Mouse (Mus musculus) adrenal gland, postnatal 10 days (tissue): Measurements from ENCODE around the gene Lingo2. TPM values are rescaled to one million over a fixed set of nuclear protein-coding genes. Genes with fewer than 3 reads are reported as not detected.

Experiments
- DNase-seq: peaks from one replicate; pipeline ENCODE4 v3.0.0; 2021; ENCODE audit warnings: mixed read lengths
- long read RNA-seq, 2 experiments: library from polyadenylated mRNA; stranded (forward); transcript quantifications; one replicate each; pipeline ENCODE4 v2.0.0; 2021
- total RNA-seq, 2 experiments: library from RNA; stranded (reverse); gene quantifications; 2 replicates each; pipeline ENCODE4 v1.2.3; 2021

Lingo2 gene
- 1 to 10 TPM in 1 of 2 experiments, under 1 TPM in 1; 0.66 to 1.8 TPM for total RNA-seq
- long read RNA-seq, experiment 1 = 0 reads
- long read RNA-seq, experiment 2 = 0 reads

GRCm38 (mm10) chr4:36951150-36951954 lies at the start of gene Lingo2:
Gene Lingo2 (minus strand): TSS chr4:36951747.
- DNase-seq = no peak

DNA sequence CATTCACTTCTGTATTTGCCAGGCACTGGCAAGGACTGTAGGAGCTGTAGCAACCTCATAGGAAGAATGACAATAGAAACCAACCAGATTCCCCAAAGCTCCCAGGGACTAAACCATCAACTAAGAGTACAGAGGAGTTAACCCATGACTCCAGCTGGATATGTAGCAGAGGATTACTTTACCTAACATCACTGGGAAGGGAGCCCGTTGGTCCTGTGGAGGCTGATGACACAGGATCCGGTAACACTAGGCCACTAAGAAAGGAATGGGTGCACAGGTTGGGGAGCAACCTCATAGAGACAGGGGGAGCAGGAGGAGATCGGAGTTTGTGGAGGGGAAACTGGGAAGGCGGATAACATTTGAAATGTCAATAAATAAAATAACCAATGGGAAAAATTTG lies 21.8 kb upstream of the Lingo2 start:
- no peak for DNase-seq

- DNase-seq = no peak
Measured at GRCm38 (mm10) chr4:36952431-36953429, 1.2 kb upstream of the Lingo2 start.

DNA sequence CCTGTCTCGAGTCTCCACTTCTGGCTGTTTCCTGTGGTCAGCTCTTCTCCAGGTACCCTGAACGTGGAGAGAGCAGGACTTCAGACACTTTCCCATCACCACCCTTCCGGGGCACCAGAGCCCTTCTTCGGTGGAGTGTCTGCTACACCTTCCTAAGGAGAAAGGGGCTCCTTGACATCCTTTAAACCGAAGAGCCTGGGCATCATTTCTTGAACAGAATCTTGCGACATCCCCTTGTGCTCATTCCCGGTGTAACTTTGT lies 338 bp upstream of the Lingo2 start:
- DNase-seq = no peak

DNA sequence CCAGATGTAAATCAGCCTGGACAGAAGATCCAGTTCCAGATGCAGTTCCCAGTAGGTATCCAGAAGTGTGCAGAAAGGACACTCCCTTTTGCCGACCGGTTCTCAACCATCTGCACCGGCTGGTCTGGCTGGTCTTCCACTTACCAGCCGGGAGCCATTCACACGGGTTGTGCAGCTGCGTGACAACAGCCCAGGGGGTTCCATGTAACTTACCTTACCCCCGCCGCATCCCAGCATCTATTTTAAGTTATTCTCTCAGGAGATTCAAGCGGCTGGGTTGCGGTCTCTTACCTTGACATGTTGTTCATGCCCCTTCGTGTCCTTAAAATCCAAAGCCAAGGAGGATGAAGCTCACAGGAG lies 777 bp downstream of the Lingo2 start:
- no peak for DNase-seq

- peak; percentile 70 for DNase-seq
Measured at GRCm38 (mm10) chr4:36950021-36950751, 1.4 kb downstream of the Lingo2 start.

GRCm38 (mm10) chr4:36890810-36891209 lies 60.7 kb downstream of the Lingo2 start:
- DNase-seq = no peak

GRCm38 (mm10) chr4:36890365-36890764 lies 61.2 kb downstream of the Lingo2 start:
- no peak for DNase-seq

DNA sequence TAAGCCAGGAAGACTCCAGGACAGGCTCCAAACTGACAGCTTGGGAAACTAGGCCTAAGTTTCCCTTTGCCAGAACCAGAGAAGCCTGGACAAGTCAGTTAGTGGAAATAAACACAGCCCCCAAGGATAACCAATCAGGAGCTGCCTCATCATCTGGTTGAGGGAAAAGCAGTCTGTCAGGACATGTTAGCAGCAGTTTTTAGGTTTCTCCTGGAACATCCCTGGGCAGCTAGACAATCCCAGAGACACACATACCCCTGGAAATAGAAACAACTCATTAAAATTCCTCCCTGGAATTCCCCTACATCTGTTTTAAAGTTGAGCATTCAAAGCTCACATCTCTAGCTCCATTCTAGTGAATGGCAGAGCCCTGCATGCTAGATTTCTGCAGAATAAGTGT lies 76.8 kb downstream of the Lingo2 start:
- no peak for DNase-seq

- DNase-seq = no peak
Measured at GRCm38 (mm10) chr4:36824982-36825381, 126.6 kb downstream of the Lingo2 start.

DNA sequence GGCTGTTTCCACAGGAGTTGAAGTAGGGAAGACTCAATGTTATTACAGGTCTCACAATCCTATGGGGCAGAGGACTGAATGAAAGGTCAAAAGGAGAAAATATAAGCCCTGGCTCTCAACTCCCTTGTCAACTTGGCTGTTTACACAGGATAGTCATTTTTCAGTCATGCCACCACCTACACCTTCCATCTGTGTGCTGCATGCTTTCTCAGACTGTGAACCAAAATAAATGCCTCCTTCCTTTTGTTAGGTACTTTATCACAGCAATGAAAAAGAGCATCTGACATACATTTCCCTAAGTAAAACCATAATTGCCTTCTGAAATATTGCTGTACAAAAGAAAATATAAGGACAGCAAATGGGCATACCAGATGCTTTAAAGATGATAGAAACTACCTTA lies 129.6 kb downstream of the Lingo2 start:
- DNase-seq = no peak

DNA sequence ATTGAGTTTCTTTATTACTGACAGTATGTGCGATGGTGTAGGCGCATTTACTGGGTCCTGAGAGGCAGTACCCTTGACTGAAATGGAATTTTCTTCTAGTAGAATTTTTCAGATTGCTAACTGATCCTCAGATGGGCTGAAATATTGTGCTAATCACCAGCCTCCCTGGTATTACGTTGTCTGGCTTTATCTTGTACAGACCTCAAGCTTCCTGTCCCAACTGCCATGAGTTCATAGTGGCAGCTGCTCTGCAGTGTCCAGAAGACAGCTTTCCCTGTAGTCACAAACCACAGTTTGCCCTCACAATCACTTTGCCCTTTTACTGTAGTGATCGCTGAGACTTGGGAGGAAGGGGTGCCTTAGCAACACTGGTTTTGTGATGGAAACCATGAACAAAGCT lies 176.5 kb downstream of the Lingo2 start:
- no peak for DNase-seq

- DNase-seq = no peak
Measured at GRCm38 (mm10) chr4:36730691-36731090, 220.9 kb downstream of the Lingo2 start.

- no peak for DNase-seq
Measured at GRCm38 (mm10) chr4:36716411-36716810, 235.1 kb downstream of the Lingo2 start.

DNA sequence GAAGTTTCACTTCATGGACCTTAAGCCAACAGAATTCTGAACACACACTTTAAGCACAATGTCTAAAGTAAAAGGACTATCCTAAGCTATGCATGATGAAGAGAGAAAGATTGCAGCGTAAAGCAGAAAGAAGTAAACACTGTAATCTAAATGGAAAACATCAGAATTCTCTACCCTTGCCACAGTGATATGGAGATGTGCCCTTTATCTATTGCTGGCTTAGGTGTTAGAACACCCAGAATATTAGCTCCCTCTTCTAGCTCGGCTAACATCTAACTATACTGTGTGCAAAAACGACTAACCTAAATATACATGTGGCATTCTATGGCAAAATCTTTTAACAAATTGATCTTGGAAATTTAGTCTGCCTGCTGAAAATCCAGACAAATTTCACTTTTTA lies 252.7 kb downstream of the Lingo2 start:
- DNase-seq = no peak

DNA sequence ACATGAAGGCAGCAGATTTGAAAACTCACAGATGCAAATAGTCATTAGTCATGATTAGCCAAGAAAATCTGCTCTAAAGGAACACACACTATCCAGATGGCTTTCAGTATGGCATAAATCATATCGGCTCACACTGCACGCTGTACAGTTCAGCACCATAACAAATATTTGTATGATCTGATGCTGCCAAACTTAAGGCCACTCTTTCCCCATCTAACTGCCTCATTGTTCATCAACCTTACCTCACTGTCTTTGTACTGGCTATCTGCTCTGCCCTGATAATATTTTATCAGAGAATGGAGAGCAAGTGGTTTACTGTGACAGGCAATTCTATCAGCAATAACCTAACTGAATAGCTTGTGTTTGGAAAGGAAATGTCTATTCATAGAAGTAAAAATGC lies 254.7 kb downstream of the Lingo2 start:
- no peak for DNase-seq

DNA sequence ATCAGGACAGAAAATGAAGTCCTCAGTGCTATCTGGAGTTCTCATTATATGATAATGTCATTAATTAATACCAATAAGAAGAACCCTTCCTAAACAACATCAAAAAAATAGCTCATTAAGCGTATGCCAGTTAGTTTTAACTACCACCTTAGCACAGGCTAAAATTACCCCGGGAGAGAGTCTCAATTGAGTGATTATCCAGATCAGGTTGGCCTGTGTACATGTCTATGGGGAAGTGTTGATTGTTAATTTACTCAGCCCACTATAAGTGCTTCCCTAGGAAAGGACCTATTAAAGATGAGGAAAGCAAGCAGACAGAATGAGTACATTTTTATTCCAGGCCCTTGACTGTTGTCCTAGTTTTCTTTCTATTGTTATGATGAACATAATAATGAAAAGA lies 291.6 kb downstream of the Lingo2 start:
- no peak for DNase-seq

DNA sequence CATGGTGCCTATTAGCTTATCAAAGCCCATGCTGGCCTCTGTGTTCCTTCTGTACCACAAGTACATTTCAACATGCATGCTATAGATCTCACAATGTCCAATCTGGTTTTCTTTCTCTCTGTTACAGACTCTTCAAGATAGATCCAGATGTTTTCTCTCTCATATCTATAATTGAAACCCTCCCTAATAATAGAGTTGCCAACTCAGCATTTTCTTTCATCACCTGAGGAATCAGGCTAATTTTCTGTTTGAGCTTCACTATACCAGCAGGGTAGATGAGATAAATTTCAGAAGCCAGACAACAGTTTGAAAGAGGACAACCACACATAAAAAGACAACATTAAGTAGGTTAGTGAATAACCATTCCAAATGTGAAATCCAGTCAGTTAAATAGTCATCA lies 303.8 kb downstream of the Lingo2 start:
- DNase-seq = no peak

DNA sequence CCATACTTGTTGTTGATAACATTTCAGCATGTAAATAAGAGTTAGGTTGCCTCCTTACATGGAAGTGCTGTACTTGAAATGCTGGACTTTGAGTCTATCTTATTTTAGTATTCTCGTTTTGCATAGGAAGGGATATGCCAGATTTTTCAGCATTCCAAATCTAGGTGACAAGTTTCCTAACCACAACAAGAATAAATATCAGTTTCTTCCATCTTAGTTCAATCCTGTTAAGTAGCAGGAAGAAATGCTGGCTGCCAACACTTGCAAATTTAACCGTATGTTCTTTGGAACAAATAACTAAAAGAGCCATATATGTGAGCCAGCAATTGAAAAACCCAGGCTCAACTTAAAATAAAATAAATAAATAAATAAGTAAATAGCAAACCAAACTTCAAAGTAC lies 315.9 kb downstream of the Lingo2 start:
- no peak for DNase-seq

DNA sequence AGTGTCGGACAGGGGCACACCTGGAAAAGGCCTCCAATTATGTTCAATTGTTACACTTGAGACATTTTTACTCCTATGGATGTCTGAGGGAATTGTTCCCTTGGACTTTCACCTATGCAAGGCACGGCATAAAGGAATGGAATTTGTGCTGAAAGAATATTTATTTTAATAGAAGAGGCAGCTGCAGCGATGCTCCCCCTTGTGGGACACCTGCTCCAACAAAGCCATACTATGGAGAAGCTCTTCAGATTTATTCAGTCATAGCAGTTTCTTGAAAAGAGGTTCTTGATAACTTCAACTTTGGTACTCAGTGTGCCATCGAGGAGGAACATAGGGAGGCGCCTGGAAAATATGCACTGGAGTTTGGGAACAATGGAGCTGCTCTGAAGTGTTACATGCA lies 374.7 kb downstream of the Lingo2 start:
- no peak for DNase-seq

GRCm38 (mm10) chr4:36576256-36576655 lies 375.3 kb downstream of the Lingo2 start:
- DNase-seq = no peak

GRCm38 (mm10) chr4:36566544-36566943 lies 385.0 kb downstream of the Lingo2 start:
- DNase-seq = no peak

- no peak for DNase-seq
Measured at GRCm38 (mm10) chr4:36560997-36561396, 390.6 kb downstream of the Lingo2 start.
